Mouse (Mus musculus) gastrocnemius, postnatal 4 days (tissue): ENCODE measurements around the gene Acap2. TPM values are rescaled to one million over a fixed set of nuclear protein-coding genes. Genes with fewer than 3 reads are reported as not detected.

Experiments used
- DNase-seq, 2 experiments: peaks; one replicate each; pipeline ENCODE4 v3.0.0; 2021 to 2022; ENCODE audit warnings: low spot score in 2 of 2, mixed read lengths in 2 of 2
- total RNA-seq, 2 experiments: library from RNA; stranded (reverse); gene quantifications; 2 replicates each; pipeline ENCODE4 v1.2.3; 2021

The Acap2 gene
- total RNA-seq, 2 experiments from 2014 or later, result 30.5 to 34.3 TPM

DNA sequence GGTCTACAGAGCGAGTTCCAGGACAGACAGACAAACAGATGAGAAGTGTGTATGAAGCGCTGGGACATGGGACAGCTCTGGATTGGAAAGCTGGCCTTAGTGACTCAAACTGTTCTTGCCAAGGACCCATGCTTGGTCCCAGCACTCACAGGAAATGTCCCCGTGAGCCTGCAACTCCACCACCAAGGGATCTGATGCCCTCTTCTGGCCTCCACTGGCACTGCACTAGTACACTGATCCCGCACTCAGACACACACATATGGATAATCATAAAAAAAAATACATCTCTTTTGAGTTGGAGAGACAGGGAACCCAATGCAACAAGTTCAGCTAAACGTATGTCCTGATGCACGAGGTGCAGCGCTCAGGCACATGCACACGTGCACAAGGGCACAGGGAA lies 30.7 kb downstream of the Acap2 start:
- no peak for DNase-seq

DNA sequence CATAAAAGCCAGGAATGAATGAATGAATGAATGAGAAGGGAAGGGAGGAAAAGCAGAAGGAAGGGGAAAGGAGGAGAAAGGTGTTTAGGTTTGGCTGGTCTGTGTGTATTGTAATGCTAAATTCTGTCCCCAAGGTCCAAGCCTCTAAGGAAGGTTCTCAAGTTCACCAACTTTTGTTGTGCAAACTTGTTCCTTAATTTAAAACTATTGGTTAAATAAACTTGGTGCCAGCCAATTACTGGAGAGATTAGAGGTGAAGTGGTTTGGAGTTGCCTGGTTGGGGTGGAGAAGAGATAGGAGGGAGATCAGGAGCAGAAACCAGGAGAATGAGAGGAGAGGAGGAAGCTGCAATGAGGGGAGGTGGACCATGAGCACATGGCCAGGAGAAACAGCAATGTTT lies 31.4 kb downstream of the Acap2 start:
- no peak for DNase-seq

DNA sequence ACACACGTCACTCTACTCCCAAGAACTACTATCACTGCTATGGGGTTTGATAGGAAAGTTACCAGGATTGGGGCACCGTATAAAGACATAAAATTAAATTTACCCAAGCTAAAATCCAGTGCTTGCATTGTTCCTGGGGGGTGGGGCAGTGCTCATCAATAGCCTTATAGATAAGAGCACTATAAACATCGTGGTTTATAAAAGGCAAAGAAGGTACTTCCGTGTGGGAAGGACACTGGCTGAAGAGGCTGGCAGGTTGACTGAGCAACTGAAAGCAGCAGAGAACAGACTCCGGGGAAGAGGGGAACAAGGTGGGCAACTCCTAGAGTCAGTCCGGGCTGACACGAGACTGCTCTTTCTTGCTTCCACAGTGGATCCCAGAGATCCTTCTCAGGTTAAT lies 33.1 kb downstream of the Acap2 start:
- no peak for DNase-seq

DNA sequence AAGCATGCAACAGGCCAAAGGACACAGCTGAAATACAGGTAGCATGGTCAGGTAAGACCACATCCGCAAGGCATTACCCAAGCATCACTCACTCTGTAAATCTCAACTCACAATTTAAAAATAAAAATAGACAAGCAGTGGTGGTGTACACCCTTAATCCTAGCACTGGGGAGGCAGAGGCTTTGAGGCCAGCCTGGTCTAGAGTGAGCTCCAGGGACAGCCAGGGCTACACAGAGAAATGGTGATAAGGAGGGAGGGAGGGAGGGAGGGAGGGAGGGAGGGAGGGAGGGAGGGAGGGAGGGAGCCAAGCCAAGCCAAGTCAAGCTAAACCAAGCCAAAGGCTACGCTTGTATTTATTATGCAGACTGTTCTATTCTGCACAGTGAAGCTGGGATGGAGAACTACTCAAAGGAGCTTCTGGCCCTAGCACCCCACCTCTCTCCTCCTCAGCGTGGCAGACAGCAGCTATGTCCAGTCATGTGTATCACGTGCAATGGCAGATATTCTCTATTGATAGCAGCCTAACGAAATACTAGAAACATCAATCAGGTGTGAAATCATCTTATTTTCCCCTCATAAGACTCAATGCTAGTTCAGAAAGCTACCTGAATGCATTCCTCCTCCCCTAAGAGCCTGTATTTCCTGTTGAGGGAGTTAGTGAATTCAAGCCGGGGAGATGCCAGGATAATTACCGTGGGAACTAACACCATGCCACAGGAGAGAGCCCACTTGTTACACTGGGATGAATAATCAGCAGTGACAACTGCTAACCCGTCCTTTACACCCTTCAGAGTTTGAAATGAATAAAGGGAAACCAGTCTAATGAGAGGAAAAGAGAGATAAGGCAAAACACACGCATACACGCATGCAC lies 33.8 kb downstream of the Acap2 start:
- DNase-seq, result no peak

DNA sequence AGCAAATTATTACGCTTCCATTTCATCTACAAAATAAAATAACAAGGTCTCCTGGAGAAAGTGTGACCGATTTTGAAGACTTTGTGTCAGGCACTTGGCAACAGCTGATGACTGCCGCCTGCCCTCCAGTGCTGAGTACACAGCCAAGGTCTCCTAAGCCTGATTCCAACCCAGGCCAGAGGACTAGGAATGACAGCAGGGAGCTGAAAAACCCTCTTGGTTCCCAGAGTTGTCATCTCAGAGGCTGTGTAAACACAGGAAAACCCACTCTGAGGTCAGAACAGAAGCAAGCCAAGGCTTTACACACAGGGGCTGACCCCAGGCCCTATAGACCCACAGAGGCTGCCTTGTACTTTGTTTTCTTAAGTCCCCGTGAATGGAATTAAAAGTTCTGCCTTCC lies 35.1 kb downstream of the Acap2 start:
- DNase-seq, result no peak

DNA sequence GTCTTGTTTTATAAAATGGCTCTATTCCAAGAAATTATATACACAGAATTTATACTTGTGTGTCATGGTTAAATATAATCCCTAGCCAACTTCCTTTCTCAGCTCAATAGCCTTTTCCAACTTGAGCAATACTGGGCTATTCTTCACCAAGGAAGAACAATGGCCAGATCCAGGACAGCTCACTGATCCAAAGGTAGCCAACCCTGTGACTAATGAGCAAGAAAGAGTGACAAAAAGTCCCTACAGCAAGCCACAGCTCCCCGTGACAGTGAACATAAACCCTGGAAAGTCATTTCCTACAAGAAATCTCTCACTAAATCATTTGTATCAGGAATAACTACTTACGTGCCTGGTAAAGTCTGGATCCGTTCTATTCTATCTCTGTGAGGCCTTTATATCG lies 35.6 kb downstream of the Acap2 start:
- no peak for DNase-seq

DNA sequence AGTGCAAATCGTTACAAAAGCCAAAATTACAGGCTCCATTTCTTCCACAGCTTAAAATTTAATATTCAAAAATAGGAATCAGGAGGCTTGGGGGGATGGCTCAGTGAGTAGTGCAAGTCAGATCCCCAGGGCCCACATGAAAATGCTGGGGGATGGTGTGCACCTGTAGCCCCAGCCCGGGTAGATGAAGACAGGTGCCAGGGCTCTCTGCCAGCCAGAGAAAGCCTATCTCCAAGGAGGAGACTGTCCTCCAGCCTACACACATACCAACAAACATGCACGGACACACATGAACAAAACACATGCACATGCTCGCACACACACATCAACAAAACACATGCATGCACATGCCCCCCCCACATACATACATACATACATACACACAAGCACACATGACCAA lies 36.9 kb downstream of the Acap2 start:
- DNase-seq, result no peak

DNA sequence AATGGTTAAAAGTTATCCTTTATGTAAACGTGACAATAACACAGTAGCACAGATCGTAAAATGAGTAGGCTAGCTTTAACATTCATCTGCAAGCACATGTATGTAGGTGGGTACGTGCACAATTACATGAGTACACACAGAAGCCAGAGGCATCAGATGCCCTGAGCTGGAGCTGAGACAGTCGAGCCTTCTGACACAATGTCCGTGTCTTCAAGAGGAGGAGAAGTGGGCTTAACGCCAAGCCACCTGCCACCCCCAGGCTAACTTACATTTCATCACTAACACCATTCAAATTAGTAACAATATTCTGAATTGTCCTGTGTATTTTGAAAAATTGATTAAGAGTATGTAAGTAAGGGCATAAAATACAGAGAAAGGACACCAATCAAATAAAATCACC lies 40.6 kb downstream of the Acap2 start:
- no peak for DNase-seq

DNA sequence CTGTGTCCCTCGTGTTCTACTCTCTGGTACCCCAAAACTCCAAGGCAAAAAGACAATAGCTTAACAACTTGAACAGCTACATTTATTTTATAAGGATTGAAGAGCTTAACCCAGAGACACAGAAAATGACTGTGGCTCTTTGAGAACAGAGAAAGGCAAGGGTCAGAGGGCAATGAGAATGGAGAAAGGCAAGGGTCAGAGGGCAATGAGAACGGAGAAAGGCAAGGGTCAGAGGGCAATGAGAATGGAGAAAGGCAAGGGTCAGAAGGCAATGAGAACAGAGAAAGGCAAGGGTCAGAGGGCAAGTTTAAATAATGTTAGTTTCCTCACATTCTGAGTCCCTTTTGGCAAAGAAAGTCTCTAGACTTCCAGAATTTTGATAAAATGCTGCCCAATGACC lies 41.6 kb downstream of the Acap2 start:
- no peak for DNase-seq

DNA sequence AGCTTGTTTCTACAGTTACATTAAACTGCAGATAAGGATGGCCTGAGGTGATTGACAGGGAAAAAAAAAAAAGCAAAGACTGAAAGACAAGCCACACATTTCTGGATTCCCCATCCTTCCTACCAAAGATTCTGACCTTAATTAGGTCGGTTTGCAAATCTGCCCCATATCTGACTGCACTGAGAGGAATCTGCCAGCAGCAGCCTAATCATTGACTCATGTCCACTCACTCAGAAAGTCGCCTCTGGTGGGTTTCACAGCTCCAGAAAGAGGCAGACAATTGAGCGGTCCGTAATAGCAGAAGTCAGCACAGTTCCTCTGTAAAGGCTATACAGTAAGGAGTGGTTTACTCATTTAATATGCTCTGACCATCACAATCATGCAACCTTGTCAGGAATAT lies 51.2 kb downstream of the Acap2 start:
- DNase-seq, result no peak

DNA sequence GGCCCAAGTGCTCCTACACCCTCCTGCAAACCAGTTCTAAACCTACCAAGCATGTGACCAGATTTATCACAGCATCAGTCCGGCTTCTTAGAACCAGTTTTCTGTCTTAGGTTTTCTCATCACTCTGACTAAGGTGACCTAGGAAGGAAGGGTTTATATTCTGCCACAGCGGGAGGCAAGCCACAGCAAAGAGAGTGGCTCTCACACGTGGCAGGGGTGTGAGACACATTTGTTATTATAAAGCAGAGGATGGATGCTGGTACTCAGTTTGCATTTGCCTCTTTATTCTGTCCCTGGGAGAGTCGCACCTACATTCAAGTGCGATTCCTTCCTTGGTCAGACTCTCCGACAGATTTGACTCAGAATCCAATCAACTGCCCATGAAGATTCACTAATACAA lies 52.2 kb downstream of the Acap2 start:
- no peak for DNase-seq

DNA sequence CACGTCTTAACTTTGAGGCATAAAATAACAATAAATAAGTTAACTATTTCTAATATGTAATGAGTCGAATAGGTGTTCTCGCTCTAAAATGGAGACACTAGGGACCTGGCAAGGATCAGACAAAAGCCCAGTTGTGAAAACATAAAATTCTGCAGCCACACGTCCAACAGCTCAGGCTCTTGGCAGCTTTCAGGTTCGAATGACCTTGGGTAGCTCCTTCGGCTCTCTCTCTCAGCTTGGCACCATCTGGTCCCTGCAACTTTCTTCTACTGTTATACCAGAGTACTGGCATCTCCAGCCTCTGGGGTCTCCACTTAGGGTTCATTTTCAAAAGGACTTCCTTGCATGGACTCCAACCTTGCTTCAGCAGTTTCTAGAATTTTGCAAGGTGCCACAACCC lies 53.3 kb downstream of the Acap2 start:
- no peak for DNase-seq

DNA sequence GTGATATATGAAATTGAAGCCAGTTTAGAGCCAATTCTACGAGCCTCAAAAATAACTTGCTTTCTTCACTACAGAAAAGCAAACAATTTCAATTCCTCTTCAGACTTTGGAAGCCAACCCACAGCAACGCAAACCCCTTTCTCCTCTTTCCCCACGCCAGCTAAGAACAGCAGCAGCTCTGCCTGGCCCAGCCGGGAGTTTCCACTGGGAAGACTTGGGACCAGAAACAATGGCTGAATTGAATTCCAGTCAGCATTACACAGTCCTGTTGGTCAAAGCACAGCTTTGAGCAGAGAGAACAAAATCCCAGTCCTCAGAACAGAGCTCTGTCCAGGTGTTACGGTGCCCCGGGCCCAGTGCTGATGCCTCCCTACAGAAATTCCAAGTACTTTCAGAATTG lies 59.1 kb downstream of the Acap2 start:
- DNase-seq, result no peak

DNA sequence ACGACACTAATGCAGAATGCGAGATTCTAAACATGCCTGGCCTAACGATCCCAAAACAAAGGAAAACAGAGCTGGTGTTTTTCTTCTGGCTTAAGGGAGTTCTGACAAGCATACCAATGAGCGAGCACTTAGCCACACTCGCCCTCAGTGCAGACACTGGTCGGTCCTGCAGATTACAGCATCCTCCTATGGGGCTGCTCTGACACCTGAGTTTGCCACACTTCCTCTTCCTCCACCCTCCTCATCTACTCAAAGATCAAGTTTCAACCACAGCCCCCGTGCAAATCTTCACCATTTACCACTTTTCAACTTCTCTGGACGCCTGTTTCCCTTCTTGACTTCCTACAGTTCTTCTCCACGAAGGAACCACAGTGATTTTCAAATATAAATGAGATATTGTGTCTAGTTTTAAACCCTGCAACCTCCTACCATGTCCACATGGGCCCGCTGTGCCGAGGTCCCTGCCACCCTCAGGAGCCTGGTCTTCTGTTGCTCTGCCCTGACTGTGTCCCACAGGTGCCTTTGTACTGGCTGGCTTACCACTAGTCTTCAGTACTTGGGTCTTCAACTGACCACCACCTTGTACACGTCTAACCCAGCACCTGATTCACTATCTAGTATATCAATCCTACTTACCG lies 64.3 kb downstream of the Acap2 start:
- no peak for DNase-seq

DNA sequence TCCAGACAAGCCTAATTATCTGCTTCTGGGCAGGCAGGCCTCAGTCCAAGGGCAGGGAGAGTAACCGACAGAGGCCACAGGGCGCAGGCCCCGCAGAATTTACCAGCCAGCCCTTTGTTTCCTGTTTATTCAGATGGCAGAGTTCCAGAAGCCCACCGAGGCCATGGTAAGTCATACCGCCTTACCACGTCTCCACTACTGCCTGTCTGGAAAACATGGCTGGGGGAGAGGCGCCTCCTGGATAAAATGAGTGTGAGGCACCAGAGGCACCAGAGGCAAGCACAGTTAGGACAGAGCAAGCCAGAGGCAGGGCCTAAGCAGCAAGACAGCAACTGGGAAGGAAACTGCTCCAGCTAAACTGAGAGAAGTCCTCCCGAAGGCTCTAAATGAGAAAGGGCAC lies 65.5 kb downstream of the Acap2 start:
- no peak for DNase-seq

DNA sequence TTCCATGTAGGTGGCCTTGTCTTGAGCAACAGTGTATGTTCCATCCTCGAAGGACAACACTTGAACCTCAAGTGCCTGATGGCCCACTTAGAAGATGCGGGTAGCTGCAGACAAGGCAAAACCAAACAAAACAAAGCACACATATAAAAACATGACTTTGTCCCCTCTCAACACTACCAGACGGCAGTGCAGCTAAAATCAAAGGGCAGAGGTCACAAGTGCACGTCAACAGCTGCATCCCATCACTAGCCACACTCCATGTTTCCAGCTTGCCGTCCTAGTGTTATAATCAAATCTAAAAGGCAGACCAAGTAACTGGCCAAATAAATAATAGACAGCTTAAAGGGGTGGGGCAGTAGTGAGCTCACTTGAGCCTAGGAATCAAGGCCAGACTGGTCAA lies 69.5 kb downstream of the Acap2 start:
- DNase-seq, result no peak

DNA sequence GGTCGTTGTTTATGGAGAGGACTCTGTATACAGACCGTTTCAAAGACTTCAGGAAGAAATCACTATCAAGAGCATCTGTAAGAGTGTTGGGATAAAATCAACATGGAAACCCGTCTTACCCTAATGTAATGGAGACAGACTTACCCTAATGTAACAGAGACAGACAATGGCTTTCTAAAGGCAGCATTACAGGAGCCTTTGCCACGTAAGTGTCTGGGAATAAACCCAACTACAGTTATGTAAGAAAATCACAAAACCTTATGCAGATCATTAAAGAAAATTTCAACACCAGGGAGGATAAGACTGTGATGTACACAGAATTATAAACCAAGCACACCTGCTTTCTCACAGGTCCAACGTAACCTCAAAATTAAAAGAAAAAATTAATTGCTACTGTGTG lies 72.9 kb downstream of the Acap2 start:
- DNase-seq, result no peak

DNA sequence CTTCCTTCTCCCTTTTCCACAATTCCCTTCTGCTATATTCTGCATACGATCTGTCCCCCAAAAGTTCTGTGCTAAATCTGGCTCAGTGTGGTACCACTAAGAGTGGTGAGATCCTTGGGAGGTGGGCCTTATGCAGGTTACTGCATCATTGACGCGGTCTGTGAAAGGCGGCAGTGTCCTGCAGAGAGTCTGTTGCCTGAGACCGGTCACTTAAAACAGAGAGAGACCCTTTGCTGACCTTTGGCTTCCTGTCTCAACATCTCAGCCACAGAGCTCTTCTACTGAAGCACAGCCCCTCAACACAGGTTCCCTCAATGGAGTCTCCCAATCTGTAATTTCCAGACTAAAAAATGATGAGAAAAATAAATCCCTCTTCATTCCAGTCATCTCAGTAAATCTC lies 76.1 kb downstream of the Acap2 start:
- no peak for DNase-seq

DNA sequence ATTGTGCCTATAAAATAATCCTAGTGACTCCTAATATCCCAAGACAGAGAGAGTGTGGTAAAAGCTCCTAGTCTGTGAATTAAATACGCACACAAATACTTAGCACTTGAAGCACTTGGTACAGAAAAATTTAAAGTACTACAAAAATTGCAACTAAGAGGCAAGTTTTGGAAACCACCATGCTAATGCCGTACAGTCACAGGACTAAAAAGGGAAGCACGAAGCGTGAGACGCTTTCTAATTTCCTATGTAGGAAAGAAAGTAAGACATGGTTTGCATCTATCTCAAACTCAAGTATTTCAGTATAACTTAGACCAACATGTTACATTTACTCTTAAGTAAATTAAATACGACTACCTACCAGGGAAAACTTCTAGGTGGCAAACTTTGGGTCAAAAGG lies 79.4 kb downstream of the Acap2 start:
- DNase-seq, result no peak

DNA sequence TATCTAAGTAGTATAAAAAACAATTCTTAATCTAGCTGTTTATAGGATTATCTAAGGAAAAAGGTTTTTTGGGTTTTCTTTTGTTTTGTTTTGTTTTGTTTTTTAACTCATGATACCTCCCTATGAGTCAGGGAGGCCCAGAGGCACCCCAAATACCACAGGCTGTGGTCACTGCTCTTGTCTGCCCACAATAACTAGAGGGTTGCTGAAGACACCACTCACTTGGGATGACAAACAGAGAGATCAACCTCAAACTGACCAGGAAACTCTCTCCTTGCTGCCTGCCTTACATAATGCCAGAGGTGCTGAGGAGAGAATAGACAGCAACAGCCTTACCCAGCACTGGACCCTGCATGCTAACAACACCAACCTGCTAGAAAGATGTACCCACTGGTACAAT lies 87.4 kb downstream of the Acap2 start:
- DNase-seq, result no peak

DNA sequence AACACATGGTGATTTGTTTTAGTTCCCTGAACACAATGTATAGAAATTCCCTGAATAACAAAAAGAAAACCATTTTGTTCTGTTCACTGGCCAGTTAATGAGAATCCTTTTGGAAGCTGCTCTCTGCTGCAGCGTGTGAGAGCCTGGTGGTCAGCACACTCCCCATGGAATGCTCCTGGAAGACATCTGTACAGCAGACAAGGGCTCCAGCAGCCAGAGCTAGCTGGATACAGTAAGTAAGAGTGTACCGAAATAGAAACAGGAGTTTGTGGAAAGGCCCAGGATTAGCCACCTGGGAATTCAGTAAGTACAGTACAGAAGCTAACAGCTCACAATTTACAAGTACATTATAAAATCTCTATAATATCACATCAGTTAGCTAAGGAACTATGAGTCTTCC lies 99.7 kb downstream of the Acap2 start:
- DNase-seq, result no peak

DNA sequence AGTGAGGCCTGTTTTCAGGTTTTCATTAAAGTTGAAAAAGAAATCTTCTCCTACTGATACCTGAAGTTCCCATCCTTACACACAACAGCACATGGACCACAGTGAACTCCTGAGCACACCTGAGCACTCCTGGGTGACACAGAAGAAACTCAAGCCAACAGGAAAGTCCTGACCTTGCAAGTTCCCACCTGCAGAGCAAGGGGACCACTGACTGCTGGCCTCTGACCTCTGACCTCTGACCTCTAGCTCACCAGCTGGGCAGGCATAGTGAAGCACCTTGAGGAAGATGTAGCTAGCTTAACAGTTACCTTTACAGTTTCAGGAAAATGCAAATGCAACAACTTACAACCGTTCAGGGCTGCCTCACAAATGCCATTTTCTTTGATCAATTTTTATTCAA lies 101.1 kb downstream of the Acap2 start:
- DNase-seq, result no peak

DNA sequence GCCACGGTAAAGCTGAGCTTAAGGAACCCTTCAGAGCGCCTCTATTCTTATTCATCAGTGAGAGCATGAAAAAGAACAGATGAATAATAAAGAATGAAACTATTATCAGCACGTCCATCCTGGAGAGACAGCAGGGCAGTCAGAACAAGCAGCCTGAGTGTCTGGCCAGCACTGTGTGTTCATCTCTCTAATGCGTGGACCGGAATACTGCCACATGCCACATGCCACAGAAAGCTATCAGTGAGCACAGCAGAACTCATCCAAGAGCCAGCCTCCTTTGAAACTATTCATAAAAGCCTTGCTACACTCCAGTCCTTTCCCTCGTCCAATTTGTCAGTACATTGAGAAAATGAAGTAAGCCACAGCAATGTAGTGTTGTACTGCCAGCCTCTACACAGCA lies 107.0 kb downstream of the Acap2 start:
- no peak for DNase-seq
